Mouse (Mus musculus): ENCODE data around the gene Herc2. TPM values are rescaled to one million over a fixed set of nuclear protein-coding genes. Genes with fewer than 3 reads are reported as not detected.
A peak's percentile ranks its signal among the peaks of the same experiment; 100 is the strongest.

Herc2 gene
- polyA plus RNA-seq, 1 experiment: 55.4 TPM

- Histone ChIP-seq H3K27ac (ENCODE audit: insufficient read depth, low read length) (no peak overlapping the region), H3K27me3 (ENCODE audit: control insufficient read depth, insufficient read depth, low read length) (no peaks in the 10 kb centered on the region), H3K4me1 (ENCODE audit: control insufficient read depth, insufficient read depth, low read length) (no peaks in the 10 kb centered on the region), H3K4me3 (replicated peaks; ENCODE audit: insufficient read depth, low read depth, low read length) (no peak overlapping the region)
- no peak for DNase-seq
- WGBS: 90% methylated on average over 3 of the region's 3 CpGs
- TF ChIP-seq CTCF (IDR thresholded peaks at IDR 0.05; ENCODE audit: borderline replicate concordance, insufficient read depth, low read depth, low read length) (no peak), POLR2A (IDR thresholded peaks at IDR 0.05; ENCODE audit: borderline replicate concordance, insufficient read depth, low read length) (no peak)
Measured at GRCm38 (mm10) chr7:56017761-56018160, 32.2 kb upstream of the Herc2 start.

- DNase-seq: no peak
- no peaks in the 10 kb centered on the region for H3K27me3 ChIP-seq (ENCODE audit: control insufficient read depth, insufficient read depth, low read length)
- peak overlapping the region; percentile 99 for H3K4me3 ChIP-seq (replicated peaks; ENCODE audit: insufficient read depth, low read depth, low read length)
- H3K27ac ChIP-seq (ENCODE audit: insufficient read depth, low read length): peak overlapping the region; percentile 70
- H3K4me1 ChIP-seq (ENCODE audit: control insufficient read depth, insufficient read depth, low read length): no peaks in the 10 kb centered on the region
- 47% methylated on average over 7 of the region's 7 CpGs for WGBS
- TF ChIP-seq CTCF (IDR thresholded peaks at IDR 0.05; ENCODE audit: borderline replicate concordance, insufficient read depth, low read depth, low read length) (no peak), POLR2A (IDR thresholded peaks at IDR 0.05; ENCODE audit: borderline replicate concordance, insufficient read depth, low read length) (0 out of 2 replicates have a peak, but pooled peaks have one; percentile 1)
Measured at GRCm38 (mm10) chr7:56018446-56018971, 31.5 kb upstream of the Herc2 start.

- WGBS: under 1% methylated on average over 71 of the region's 71 CpGs
- Histone ChIP-seq H3K27me3 (ENCODE audit: control insufficient read depth, insufficient read depth, low read length) (no peaks in the 10 kb centered on the region), H3K4me1 (ENCODE audit: control insufficient read depth, insufficient read depth, low read length) (no peaks in the 10 kb centered on the region), H3K4me3 (replicated peaks; ENCODE audit: insufficient read depth, low read depth, low read length) (peak overlapping the region; percentile 99), H3K27ac (ENCODE audit: insufficient read depth, low read length) (peak overlapping the region; percentile 70)
- TF ChIP-seq POLR2A (IDR thresholded peaks at IDR 0.05; ENCODE audit: borderline replicate concordance, insufficient read depth, low read length): 0 out of 2 replicates have a peak, but pooled peaks have one; percentile 2
- no peak for TF ChIP-seq CTCF (IDR thresholded peaks at IDR 0.05; ENCODE audit: borderline replicate concordance, insufficient read depth, low read depth, low read length)
- DNase-seq: peak; percentile 70 to 76
Measured at GRCm38 (mm10) chr7:56018972-56019929, 30.7 kb upstream of the Herc2 start.

- no peak for DNase-seq
- Histone ChIP-seq H3K4me3 (replicated peaks; ENCODE audit: insufficient read depth, low read depth, low read length) (peak within 1 kb of the TSS; percentile 99), H3K4me1 (ENCODE audit: control insufficient read depth, insufficient read depth, low read length) (no peaks in the 10 kb centered on the region), H3K27me3 (ENCODE audit: control insufficient read depth, insufficient read depth, low read length) (no peaks in the 10 kb centered on the region), H3K27ac (ENCODE audit: insufficient read depth, low read length) (peak within 1 kb of the TSS; percentile 70)
- no peak for TF ChIP-seq POLR2A (IDR thresholded peaks at IDR 0.05; ENCODE audit: borderline replicate concordance, insufficient read depth, low read length)
- no peak for TF ChIP-seq CTCF (IDR thresholded peaks at IDR 0.05; ENCODE audit: borderline replicate concordance, insufficient read depth, low read depth, low read length)
- WGBS: 37% methylated on average over 3 of the region's 3 CpGs
Measured at GRCm38 (mm10) chr7:56019930-56020253, 30.1 kb upstream of the Herc2 start, which contains the start of gene Nipa1. Gene Nipa1, minus strand, starts transcription at chr7:56019954.

- Histone ChIP-seq H3K27me3 (ENCODE audit: control insufficient read depth, insufficient read depth, low read length) (no peaks in the 10 kb centered on the region), H3K27ac (ENCODE audit: insufficient read depth, low read length) (no peak overlapping the region), H3K4me1 (ENCODE audit: control insufficient read depth, insufficient read depth, low read length) (no peaks in the 10 kb centered on the region), H3K4me3 (replicated peaks; ENCODE audit: insufficient read depth, low read depth, low read length) (no peak overlapping the region)
- WGBS: 83% methylated on average over 3 of the region's 3 CpGs
- DNase-seq: no peak
- TF ChIP-seq POLR2A (IDR thresholded peaks at IDR 0.05; ENCODE audit: borderline replicate concordance, insufficient read depth, low read length) (no peak), CTCF (IDR thresholded peaks at IDR 0.05; ENCODE audit: borderline replicate concordance, insufficient read depth, low read depth, low read length) (no peak)
Measured at GRCm38 (mm10) chr7:56023586-56023985, 26.4 kb upstream of the Herc2 start.

GRCm38 (mm10) chr7:56042353-56042752, 7.6 kb upstream of the Herc2 start:
- peak; percentile 64 to 76 for DNase-seq
- WGBS: 18% methylated on average over 5 of the region's 5 CpGs
- TF ChIP-seq POLR2A (IDR thresholded peaks at IDR 0.05; ENCODE audit: borderline replicate concordance, insufficient read depth, low read length) (no peak), CTCF (IDR thresholded peaks at IDR 0.05; ENCODE audit: borderline replicate concordance, insufficient read depth, low read depth, low read length) (peak; percentile 87)
- Histone ChIP-seq H3K4me3 (replicated peaks; ENCODE audit: insufficient read depth, low read depth, low read length) (no peak overlapping the region), H3K27ac (ENCODE audit: insufficient read depth, low read length) (no peak overlapping the region), H3K27me3 (ENCODE audit: control insufficient read depth, insufficient read depth, low read length) (no peaks in the 10 kb centered on the region), H3K4me1 (ENCODE audit: control insufficient read depth, insufficient read depth, low read length) (no peaks in the 10 kb centered on the region)

- no peaks in the 10 kb centered on the region for H3K4me1 ChIP-seq (ENCODE audit: control insufficient read depth, insufficient read depth, low read length)
- no peak for TF ChIP-seq CTCF (IDR thresholded peaks at IDR 0.05; ENCODE audit: borderline replicate concordance, insufficient read depth, low read depth, low read length)
- no peak for TF ChIP-seq POLR2A (IDR thresholded peaks at IDR 0.05; ENCODE audit: borderline replicate concordance, insufficient read depth, low read length)
- 56% methylated on average over 4 of the region's 4 CpGs for WGBS
- no peak for DNase-seq
- no peaks in the 10 kb centered on the region for H3K27me3 ChIP-seq (ENCODE audit: control insufficient read depth, insufficient read depth, low read length)
- H3K27ac ChIP-seq (ENCODE audit: insufficient read depth, low read length): no peak overlapping the region
- no peak overlapping the region for H3K4me3 ChIP-seq (replicated peaks; ENCODE audit: insufficient read depth, low read depth, low read length)
Measured at GRCm38 (mm10) chr7:56043577-56044266, 6.3 kb upstream of the Herc2 start.
